Mouse (Mus musculus) ES-Bruce4 (cell line): Measurements from ENCODE around the gene Cpne9.

Source experiments
- CTCF ChIP-seq: IDR thresholded peaks from one replicate; pipeline ENCODE4 v1.8.1; 2011; ENCODE audit warnings: low read depth, low read length
- POLR2A ChIP-seq: IDR thresholded peaks from one replicate; pipeline ENCODE4 v1.8.1; 2011; ENCODE audit warnings: low read length; ENCODE audit not compliant: insufficient read depth

DNA sequence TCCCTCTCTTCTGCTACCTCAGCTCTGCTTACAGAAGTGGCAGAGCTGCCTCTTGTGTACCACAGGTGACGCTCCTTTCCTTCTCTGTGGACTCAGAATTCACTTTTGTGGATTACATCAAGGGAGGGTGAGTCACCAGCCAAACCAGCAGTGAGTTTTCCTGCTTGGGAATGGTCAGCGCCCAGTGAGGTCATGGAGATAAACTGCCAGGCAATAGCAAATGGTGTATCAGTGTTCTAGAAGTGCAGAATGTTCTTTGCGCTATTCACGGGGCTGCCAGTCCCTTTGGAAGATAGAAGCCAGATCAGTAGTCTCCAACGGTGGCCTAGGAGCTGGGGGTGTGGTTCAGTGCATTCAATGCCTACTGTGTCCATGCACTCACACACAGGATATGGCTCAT is 10.8 kb downstream of the Cpne9 start:
- no peak for TF ChIP-seq POLR2A
- TF ChIP-seq CTCF, result no peak
